Mouse (Mus musculus): ENCODE data around the gene Calr. TPM values are rescaled to one million over a fixed set of nuclear protein-coding genes. Genes with fewer than 3 reads are reported as not detected.

Calr gene
- 830 and 894 TPM in 2 replicates for polyA plus RNA-seq (2014; fragmentation: Nextera tagmentation; extraction: Ambion mirVana)

DNA sequence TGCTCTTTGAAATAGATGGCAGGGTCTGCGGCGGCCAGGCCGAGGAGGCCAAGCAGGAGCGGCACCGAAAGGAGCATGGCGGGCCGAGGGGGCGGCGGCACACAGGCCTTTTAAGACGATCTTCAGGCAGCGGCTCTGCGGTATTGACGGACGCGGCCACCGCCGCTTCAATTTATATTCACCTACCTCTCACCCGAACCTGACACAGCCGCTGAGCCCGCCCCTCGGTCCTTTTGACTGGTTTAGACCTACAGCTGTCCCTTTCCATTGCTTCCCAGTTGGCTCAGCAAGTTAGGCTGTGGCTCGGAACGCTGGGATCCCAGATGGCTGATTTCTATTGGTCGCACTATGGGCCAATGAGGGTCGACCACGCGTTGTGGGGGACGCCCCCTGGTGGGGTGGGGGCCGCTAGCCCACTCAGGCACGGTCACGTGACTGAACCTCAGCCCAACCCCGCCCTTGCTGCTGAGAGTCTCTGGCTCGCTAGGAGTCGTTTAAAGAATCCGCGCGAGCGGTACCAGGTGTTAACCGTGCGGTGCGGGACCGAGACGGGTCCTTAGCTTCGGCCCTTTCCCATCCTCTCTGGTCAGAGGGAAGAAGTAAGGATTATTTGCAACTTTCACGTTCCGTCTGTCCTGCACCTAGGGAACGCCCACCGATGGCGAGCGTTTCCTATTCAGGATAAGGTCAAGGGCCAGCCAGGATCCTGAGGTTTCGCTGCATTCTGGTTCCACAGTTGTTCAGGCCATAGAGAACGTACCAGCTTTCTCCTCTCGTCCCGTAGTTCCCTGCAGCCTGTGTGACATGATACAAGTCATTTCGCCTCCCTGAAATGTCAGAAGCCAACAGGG, at the start of gene Calr:
TSS of gene Calr (minus strand) at position 213 of the 851 bp plus-strand sequence.
- Histone ChIP-seq H3K36me3 (ENCODE audit: control insufficient read depth, insufficient read depth, low read length) (peaks cover 23% of the 10 kb centered on the region), H3K4me1 (ENCODE audit: control insufficient read depth, insufficient read depth, low read length) (peaks cover 28% of the 10 kb centered on the region), H3K27me3 (ENCODE audit: control insufficient read depth, insufficient read depth, low read length) (no peaks in the 10 kb centered on the region), H3K27ac (ENCODE audit: low read depth, low read length) (peak within 1 kb of the TSS; percentile 85), H3K9me3 (replicated peaks; ENCODE audit: control insufficient read depth, low read length) (no peaks in the 10 kb centered on the region), H3K4me2 (peak within 1 kb of the TSS; percentile 79), H3K4me3 (ENCODE audit: low read depth, low read length) (peak within 1 kb of the TSS; percentile 97), H3K9ac (ENCODE audit: low read depth, low read length) (peak within 1 kb of the TSS; percentile 99)
- under 1% methylated on average over 55 of the region's 55 CpGs for WGBS (ENCODE audit: insufficient replicate concordance)
- ATAC-seq (replicated peaks; ENCODE audit: insufficient number of reproducible peaks, low FRiP score, low TSS enrichment): peak; percentile 99

DNA sequence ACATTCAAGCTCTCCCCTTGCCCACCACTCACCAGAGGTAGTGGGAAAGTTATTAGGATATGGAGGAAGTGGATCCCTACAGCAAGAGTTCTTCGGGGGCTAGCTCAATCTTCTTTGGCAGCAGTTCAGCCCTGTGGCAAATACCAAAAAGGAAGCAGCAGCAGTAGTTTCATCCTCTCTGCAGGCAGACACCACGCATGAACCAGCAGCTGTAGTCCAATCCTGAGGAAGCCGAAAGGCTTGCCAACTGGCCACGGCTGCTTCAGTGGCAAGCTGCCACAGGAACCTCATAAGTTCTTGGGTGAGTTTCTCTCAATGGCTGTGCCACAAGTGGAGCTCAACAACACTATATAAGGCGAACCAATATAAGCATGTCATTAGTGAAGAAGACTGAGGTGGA, 49.2 kb upstream of the Calr start:
- Histone ChIP-seq H3K27me3 (ENCODE audit: control insufficient read depth, insufficient read depth, low read length) (0 out of 2 replicates have a peak, but pooled peaks cover 2% of the 10 kb centered on the region), H3K27ac (ENCODE audit: low read depth, low read length) (no peak overlapping the region), H3K4me3 (ENCODE audit: low read depth, low read length) (no peak overlapping the region), H3K4me1 (ENCODE audit: control insufficient read depth, insufficient read depth, low read length) (peaks cover 4% of the 10 kb centered on the region), H3K4me2 (no peak overlapping the region), H3K9me3 (replicated peaks; ENCODE audit: control insufficient read depth, low read length) (no peaks in the 10 kb centered on the region), H3K36me3 (ENCODE audit: control insufficient read depth, insufficient read depth, low read length) (no peaks in the 10 kb centered on the region), H3K9ac (ENCODE audit: low read depth, low read length) (no peak overlapping the region)
- no peak for ATAC-seq (replicated peaks; ENCODE audit: insufficient number of reproducible peaks, low FRiP score, low TSS enrichment)
- 89% methylated on average over 5 of the region's 5 CpGs for WGBS (ENCODE audit: insufficient replicate concordance)

DNA sequence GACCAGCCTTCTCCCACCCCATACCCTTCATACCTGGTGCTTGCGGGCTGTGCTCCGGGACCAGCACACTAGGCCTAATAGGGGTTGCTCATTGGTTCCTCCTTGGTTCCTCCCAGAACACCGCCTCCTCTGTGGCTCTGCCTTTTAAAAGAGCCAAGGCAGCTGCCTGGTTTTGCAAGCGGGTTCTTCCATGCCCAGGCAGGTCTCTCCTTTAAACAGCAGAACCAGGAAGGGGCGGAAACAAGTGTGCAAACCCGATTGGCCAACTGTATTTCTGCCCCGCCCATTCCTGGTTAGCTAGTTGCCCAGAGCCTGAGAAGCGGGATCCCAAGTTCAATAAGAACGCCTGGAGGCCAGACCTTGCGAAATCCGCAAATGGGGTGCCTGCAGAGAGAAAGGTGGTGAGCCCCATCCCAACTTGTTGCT, 47.0 kb upstream of the Calr start, which contains the start of gene Gcdh:
TSS of gene Gcdh (minus strand) at position 213 of the 426 bp plus-strand sequence.
- Histone ChIP-seq H3K4me1 (ENCODE audit: control insufficient read depth, insufficient read depth, low read length) (peaks cover 4% of the 10 kb centered on the region), H3K9me3 (replicated peaks; ENCODE audit: control insufficient read depth, low read length) (no peaks in the 10 kb centered on the region), H3K36me3 (ENCODE audit: control insufficient read depth, insufficient read depth, low read length) (no peaks in the 10 kb centered on the region; the same call in 1 of the 2 replicates), H3K27me3 (ENCODE audit: control insufficient read depth, insufficient read depth, low read length) (no peaks in the 10 kb centered on the region), H3K9ac (ENCODE audit: low read depth, low read length) (peak within 1 kb of the TSS; percentile 72), H3K4me2 (peak within 1 kb of the TSS; percentile 66), H3K27ac (ENCODE audit: low read depth, low read length) (no peak within 1 kb of the TSS), H3K4me3 (ENCODE audit: low read depth, low read length) (peak within 1 kb of the TSS; percentile 62)
- peak; percentile 95 for ATAC-seq (replicated peaks; ENCODE audit: insufficient number of reproducible peaks, low FRiP score, low TSS enrichment)
- 0% methylated on average over 11 of the region's 11 CpGs for WGBS (ENCODE audit: insufficient replicate concordance)

DNA sequence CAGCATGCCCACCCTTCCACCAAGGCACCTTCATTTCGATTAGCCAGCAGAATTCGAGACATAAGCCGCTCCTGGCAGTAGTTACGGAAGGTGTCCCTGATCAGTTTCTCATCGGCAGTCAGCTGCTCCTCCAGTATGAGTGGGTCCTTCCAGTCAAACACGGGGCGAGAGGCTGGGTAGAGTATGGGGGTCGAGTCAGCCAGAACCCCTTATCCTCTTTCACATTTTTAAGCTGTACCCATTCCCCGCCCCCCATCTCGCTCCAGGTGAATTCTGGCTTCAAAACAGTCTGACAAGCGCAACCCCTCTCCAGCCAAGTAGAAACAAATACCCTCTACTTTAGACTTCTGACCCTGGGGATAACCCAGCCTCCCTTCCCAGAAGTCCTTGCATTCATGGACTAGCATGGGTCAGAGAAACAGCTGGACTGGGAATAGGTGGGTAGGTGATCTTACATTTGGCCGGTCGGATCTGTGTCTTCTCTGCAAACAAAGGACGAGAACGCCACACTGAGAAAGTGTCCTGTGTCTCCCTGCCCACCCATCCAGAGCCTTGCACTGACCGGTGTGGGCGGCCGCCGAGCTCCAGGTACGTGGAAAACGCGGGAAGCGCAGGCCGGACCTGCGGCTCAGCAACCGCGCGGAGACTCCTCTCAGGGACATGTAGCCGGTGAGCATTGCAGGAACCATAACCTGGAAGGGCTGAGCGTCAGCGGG, 46.4 kb upstream of the Calr start:
- H3K36me3 ChIP-seq (ENCODE audit: control insufficient read depth, insufficient read depth, low read length): peaks cover 4% of the 10 kb centered on the region; the same call in 1 of the 2 replicates
- H3K4me3 ChIP-seq (ENCODE audit: low read depth, low read length): peak overlapping the region; percentile 62
- no peaks in the 10 kb centered on the region for H3K9me3 ChIP-seq (replicated peaks; ENCODE audit: control insufficient read depth, low read length)
- peak; percentile 43 for ATAC-seq (replicated peaks; ENCODE audit: insufficient number of reproducible peaks, low FRiP score, low TSS enrichment)
- peak overlapping the region; percentile 66 for H3K4me2 ChIP-seq
- H3K27me3 ChIP-seq (ENCODE audit: control insufficient read depth, insufficient read depth, low read length): no peaks in the 10 kb centered on the region
- peak overlapping the region; percentile 72 for H3K9ac ChIP-seq (ENCODE audit: low read depth, low read length)
- no peak overlapping the region for H3K27ac ChIP-seq (ENCODE audit: low read depth, low read length)
- 11% methylated on average over 31 of the region's 31 CpGs for WGBS (ENCODE audit: insufficient replicate concordance)
- H3K4me1 ChIP-seq (ENCODE audit: control insufficient read depth, insufficient read depth, low read length): peaks cover 4% of the 10 kb centered on the region

DNA sequence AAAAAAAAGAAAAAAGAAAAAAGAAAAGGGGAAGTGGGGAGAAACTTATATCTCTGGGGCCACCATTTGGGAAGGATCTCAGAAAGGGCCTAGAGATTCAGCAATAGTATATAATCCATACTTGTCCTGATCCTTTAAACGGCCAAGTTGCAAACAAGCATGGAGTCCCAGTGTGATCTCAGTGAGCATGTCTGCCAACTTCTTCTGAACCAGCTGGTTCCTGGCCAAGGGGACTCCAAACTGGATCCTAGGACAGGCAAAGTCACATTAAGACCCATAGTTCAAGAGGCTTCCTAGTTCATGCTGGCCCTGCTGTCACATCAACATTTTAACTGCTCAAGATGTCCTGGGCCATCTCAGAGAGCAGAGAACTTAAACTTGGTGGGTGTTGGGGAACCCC, 42.4 kb upstream of the Calr start:
- ATAC-seq (replicated peaks; ENCODE audit: insufficient number of reproducible peaks, low FRiP score, low TSS enrichment): no peak
- Histone ChIP-seq H3K27ac (ENCODE audit: low read depth, low read length) (no peak overlapping the region), H3K4me3 (ENCODE audit: low read depth, low read length) (no peak overlapping the region), H3K27me3 (ENCODE audit: control insufficient read depth, insufficient read depth, low read length) (no peaks in the 10 kb centered on the region), H3K9ac (ENCODE audit: low read depth, low read length) (no peak overlapping the region), H3K9me3 (replicated peaks; ENCODE audit: control insufficient read depth, low read length) (no peaks in the 10 kb centered on the region), H3K4me2 (no peak overlapping the region), H3K36me3 (ENCODE audit: control insufficient read depth, insufficient read depth, low read length) (peaks cover 4% of the 10 kb centered on the region; the same call in 1 of the 2 replicates), H3K4me1 (ENCODE audit: control insufficient read depth, insufficient read depth, low read length) (peaks cover 4% of the 10 kb centered on the region)
- 96% methylated on average over 1 of the region's 1 CpGs for WGBS (ENCODE audit: insufficient replicate concordance)

DNA sequence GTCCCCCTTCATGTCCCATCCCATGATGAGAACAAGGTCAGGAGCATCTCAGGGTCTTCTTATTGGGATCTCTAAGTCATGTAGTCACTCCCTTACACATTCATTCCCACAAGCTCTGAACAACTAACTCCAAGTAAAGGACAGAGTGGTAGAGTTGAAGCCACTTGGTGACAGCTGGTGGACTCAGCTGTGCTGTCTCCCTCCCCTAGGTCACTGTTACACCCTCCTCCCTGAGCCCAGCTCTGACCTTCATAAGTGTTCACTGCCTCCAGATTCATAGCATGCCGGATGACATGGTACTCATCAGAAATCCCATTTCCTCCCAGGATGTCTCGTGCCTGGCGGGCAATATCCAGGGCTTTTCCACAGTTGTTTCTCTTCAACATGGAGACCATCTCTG, 41.5 kb upstream of the Calr start:
- 91% methylated on average over 3 of the region's 3 CpGs for WGBS (ENCODE audit: insufficient replicate concordance)
- Histone ChIP-seq H3K4me2 (no peak overlapping the region), H3K4me1 (ENCODE audit: control insufficient read depth, insufficient read depth, low read length) (peaks cover 4% of the 10 kb centered on the region), H3K36me3 (ENCODE audit: control insufficient read depth, insufficient read depth, low read length) (peaks cover 4% of the 10 kb centered on the region; the same call in 1 of the 2 replicates), H3K27me3 (ENCODE audit: control insufficient read depth, insufficient read depth, low read length) (no peaks in the 10 kb centered on the region), H3K9me3 (replicated peaks; ENCODE audit: control insufficient read depth, low read length) (no peaks in the 10 kb centered on the region), H3K9ac (ENCODE audit: low read depth, low read length) (no peak overlapping the region), H3K27ac (ENCODE audit: low read depth, low read length) (no peak overlapping the region), H3K4me3 (ENCODE audit: low read depth, low read length) (no peak overlapping the region)
- ATAC-seq (replicated peaks; ENCODE audit: insufficient number of reproducible peaks, low FRiP score, low TSS enrichment): no peak

DNA sequence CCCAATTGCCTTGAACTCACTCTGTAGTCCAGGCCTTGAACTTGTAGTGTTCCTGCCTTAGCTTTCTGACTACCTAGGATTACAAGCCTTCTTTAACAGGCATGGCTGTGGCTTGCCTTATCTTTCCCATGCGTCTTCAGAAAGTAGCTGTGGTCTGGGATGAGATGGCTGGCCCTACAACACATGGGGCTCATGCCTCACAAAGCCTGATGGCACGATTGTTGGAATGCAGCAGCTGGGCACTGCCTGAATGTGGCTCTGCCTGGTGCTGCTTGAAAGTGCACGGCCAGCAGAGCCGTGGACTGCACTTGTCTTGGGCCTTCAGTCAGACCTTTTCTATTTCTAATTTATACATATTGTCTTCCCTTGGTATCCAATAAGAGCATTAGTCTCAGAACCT, 38.0 kb upstream of the Calr start:
- Histone ChIP-seq H3K4me2 (no peak overlapping the region), H3K27me3 (ENCODE audit: control insufficient read depth, insufficient read depth, low read length) (no peaks in the 10 kb centered on the region), H3K4me1 (ENCODE audit: control insufficient read depth, insufficient read depth, low read length) (no peaks in the 10 kb centered on the region), H3K4me3 (ENCODE audit: low read depth, low read length) (no peak overlapping the region), H3K9ac (ENCODE audit: low read depth, low read length) (no peak overlapping the region), H3K9me3 (replicated peaks; ENCODE audit: control insufficient read depth, low read length) (no peaks in the 10 kb centered on the region), H3K27ac (ENCODE audit: low read depth, low read length) (no peak overlapping the region), H3K36me3 (ENCODE audit: control insufficient read depth, insufficient read depth, low read length) (peaks cover 4% of the 10 kb centered on the region; the same call in 1 of the 2 replicates)
- ATAC-seq (replicated peaks; ENCODE audit: insufficient number of reproducible peaks, low FRiP score, low TSS enrichment): no peak
- 81% methylated on average over 4 of the region's 4 CpGs for WGBS (ENCODE audit: insufficient replicate concordance)

DNA sequence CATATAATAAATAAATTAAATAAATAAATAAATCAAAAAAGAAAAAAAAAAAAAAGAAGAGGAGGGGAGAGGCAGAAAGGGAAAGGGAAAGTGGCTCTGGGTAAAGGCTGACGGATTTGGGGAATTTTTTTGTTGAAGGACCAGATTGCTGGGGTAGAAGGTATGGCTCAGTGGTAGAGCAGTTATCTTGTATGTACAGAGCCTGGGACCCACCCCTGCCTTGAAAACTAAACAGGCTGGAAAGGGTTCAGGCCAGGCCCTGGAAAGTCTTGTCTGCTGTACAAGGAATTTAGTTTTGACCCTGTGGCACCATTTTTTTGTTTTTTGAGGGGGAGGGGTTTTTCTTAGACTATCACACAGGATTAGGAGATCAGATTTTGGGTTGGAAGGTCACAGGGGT, 32.2 kb upstream of the Calr start:
- 68% methylated on average over 1 of the region's 1 CpGs for WGBS (ENCODE audit: insufficient replicate concordance)
- ATAC-seq (replicated peaks; ENCODE audit: insufficient number of reproducible peaks, low FRiP score, low TSS enrichment): no peak
- Histone ChIP-seq H3K4me3 (ENCODE audit: low read depth, low read length) (no peak overlapping the region), H3K36me3 (ENCODE audit: control insufficient read depth, insufficient read depth, low read length) (no peaks in the 10 kb centered on the region), H3K9me3 (replicated peaks; ENCODE audit: control insufficient read depth, low read length) (no peaks in the 10 kb centered on the region), H3K4me1 (ENCODE audit: control insufficient read depth, insufficient read depth, low read length) (no peaks in the 10 kb centered on the region), H3K9ac (ENCODE audit: low read depth, low read length) (no peak overlapping the region), H3K27ac (ENCODE audit: low read depth, low read length) (no peak overlapping the region), H3K4me2 (no peak overlapping the region), H3K27me3 (ENCODE audit: control insufficient read depth, insufficient read depth, low read length) (no peaks in the 10 kb centered on the region)

Data from heart, embryonic 11.5 days (tissue).